Mouse (Mus musculus) olfactory bulb, adult 2 months (tissue): ENCODE data around the gene Aldh3b3.

Experiments used
- CTCF ChIP-seq: fragments of 200-500 bp; IDR thresholded peaks from 2 replicates; pipeline ENCODE4 v1.5.1; 2012; ENCODE audit warnings: low read depth, mild to moderate bottlenecking, low read length, moderate library complexity; ENCODE audit not compliant: insufficient read depth
- POLR2A ChIP-seq: fragments of 200-500 bp; IDR thresholded peaks from 2 replicates; pipeline ENCODE4 v1.6.1; 2012; ENCODE audit warnings: mild to moderate bottlenecking, low read depth, low read length, moderate library complexity; ENCODE audit not compliant: insufficient read depth

DNA sequence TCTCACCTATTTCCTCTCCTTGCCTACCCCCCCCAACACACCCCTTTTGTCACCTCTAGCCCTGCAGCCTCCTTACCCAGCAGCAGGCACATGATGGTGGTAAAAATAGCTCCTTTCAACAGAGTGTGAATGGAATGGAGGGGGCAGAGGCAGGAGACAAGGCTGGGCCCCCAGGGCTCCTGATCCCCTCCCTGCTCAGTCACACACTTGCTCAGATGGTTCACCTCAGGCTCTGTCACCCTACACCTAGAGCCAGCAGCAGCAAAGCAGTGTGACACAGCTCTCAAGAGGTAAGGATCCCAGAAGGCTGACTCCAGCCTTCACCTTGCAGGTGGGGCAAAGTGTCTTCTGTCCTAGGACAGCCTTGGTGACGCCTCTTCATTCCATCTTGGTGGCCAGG lies 44.7 kb downstream of the Aldh3b3 start, which contains the start of gene Doc2g:
- TF ChIP-seq POLR2A (no peak), CTCF (no peak)
